Mouse (Mus musculus) spleen, postnatal 4 days (tissue): ENCODE measurements around the gene Nt5c1b.
A peak's percentile ranks its signal among the peaks of the same experiment; 100 is the strongest.

Experiments
- DNase-seq, 2 experiments: peaks; one replicate each; pipeline ENCODE4 v3.0.0; 2022; ENCODE audit warnings: low spot score in 2 of 2

Gene Nt5c1b

DNA sequence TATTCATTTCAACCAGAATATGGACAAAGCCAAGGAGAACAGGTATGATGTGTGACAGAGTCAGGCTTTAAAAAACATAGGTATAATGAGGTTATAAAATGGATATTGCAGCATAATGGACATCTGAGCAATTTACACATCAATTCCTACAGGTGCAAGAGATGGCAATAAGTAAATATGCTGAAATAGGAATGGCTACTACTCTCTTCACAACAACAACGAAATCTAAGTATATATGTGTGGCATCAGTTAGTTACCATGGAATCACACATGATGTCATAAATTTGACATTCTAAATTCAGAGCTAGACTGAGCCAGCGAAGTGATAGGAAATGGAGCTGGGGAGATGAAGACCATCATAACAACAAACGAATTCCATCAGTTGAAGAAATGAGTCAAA is at the start of gene Nt5c1b:
Nt5c1b (plus strand) TSS at position 301 of the 400 bp plus-strand sequence.
- no peak for DNase-seq

- no peak for DNase-seq
Measured at GRCm38 (mm10) chr12:10327651-10328050, 42.1 kb upstream of the Nt5c1b start.

DNA sequence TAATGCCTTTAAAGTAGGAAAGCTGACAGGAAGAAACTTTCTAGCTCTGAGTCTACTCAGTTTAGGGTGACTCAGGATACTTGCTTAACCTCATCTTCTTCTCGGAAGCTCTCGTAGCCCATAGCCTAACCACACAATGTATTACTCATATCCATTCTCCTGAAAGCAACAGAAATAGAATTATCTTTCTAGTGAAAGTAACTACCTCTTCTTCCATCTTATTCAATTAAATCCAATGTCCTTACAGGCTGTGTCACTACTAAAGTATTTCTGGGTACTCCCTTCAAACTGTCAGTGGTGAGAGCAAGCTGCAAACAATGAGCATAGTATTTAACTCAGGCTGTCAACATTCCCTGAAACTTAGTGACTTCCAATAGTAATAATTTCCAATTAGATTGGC is 40.3 kb upstream of the Nt5c1b start:
- DNase-seq = no peak

DNA sequence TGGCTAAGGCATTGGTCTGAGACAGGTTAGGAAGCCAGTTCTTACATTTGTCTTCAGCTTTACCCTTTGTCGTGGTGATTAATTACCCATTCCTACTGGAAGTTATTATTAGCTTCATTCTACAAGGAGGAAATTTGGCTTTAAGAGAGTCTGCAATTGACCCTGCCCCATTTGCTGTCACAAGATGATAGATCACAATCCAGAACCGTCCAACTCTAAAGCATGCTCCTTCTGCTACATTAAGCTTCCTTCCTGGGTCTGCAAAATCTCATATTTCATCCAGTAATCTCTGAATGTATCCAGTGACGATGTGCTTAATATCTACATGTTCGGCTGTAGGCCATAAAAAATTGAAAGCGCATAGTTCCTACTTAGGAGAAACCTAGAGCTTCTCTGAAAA is 29.2 kb upstream of the Nt5c1b start:
- no peak for DNase-seq

GRCm38 (mm10) chr12:10350706-10351105 is 19.1 kb upstream of the Nt5c1b start:
- no peak for DNase-seq

DNA sequence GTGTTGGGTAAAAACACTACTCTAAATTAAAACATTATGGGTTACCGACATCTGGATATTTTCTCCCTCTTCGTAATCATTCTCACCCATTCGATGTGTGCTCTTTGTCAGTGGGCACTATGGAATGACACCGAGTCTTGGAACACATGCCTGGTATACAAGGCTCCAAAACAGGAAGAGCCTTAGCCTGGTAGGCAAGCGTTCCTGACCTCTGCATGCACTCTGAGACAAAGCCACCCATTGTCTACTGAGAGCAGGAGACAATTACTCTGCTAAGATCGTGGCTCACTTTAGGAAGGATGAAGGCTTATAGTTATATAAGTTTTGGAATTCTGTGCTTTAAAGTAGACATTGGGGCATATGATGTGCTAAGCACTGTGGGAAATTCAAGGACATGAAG is 12.0 kb upstream of the Nt5c1b start:
- no peak for DNase-seq

- peak; percentile 91 to 95 for DNase-seq
Measured at GRCm38 (mm10) chr12:10390671-10391441, 21.1 kb downstream of the Nt5c1b start, which contains the start of gene Rdh14. Gene Rdh14, plus strand, starts transcription at chr12:10390772.

- DNase-seq = no peak
Measured at GRCm38 (mm10) chr12:10400788-10401187, 31.0 kb downstream of the Nt5c1b start.

DNA sequence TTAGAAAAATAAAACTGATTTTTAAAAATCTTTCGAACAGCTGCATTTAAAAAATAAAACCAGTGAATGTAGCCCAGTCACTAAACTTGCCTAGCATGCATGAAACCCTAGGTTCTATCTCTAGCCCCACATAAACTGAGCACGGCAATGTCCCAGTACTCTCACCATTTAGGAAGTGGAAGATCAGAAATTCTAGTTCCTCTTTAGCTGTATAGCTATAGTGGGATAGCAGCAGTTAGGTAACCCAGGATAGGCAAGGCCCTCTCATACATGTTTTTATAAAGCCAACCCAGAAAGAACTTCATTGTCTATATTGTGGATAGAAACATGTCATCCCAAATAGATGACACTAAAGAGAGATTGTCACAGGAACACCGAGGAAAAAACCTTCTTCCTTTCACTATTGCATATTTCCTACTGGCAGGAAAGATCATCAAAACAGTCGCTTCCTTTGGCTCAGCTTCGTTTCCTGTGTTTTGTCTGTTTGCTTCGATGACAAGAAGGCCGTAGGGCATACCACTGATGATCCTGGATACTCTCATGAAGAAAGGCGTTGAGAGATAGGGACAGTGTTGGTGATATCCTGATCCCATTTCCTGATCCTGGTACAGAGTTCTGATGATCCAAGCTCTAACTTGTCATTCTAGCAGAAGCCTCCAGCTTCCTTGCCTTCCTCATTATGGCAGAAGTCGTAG is 32.8 kb downstream of the Nt5c1b start:
- no peak for DNase-seq

- DNase-seq = no peak
Measured at GRCm38 (mm10) chr12:10410511-10411179, 40.9 kb downstream of the Nt5c1b start.

- DNase-seq = no peak
Measured at GRCm38 (mm10) chr12:10411453-10411852, 41.7 kb downstream of the Nt5c1b start.

DNA sequence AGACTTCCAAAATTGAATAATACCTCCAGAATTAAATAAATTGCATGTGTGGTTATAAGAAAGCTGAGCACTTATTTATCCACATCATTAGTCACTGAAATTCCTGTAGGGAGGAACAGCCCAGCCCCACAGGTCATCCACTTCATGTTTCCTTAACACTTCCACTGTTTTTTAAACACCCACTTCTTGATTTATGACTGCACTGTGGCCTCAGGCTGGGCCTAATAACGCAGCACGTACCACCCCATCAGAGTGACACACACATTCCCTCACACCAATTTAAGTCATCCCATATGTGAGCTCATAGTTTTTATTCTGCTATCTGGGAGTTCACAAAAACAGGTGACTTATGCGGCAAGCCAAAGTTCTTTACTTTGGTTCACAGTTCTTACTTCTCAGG is 52.6 kb downstream of the Nt5c1b start:
- no peak for DNase-seq

GRCm38 (mm10) chr12:10425982-10426863 is 56.5 kb downstream of the Nt5c1b start:
- DNase-seq = no peak

DNA sequence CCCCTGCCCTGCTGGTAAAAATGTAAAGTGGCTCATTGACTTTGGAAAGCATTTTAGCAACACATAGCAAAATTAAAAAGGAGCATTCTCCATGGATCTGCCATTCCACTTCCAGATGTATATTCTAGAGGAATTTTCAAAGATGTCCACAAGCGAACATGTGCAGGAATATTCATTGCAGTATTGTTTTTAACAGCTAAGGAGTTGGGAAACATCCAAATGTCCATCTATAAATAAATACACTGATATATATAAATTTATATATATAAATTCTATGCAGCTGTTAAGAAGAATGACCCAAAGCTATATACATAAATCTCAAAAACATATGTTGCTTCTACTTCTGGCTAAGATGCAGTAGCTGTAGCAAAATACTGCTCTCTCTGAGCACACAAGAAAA is 61.2 kb downstream of the Nt5c1b start:
- no peak for DNase-seq

GRCm38 (mm10) chr12:10438054-10439001 is 68.6 kb downstream of the Nt5c1b start:
- peak; percentile 41 to 79 for DNase-seq
